Mouse (Mus musculus): ENCODE results near the gene Snrnp27.

Snrnp27 gene

DNA sequence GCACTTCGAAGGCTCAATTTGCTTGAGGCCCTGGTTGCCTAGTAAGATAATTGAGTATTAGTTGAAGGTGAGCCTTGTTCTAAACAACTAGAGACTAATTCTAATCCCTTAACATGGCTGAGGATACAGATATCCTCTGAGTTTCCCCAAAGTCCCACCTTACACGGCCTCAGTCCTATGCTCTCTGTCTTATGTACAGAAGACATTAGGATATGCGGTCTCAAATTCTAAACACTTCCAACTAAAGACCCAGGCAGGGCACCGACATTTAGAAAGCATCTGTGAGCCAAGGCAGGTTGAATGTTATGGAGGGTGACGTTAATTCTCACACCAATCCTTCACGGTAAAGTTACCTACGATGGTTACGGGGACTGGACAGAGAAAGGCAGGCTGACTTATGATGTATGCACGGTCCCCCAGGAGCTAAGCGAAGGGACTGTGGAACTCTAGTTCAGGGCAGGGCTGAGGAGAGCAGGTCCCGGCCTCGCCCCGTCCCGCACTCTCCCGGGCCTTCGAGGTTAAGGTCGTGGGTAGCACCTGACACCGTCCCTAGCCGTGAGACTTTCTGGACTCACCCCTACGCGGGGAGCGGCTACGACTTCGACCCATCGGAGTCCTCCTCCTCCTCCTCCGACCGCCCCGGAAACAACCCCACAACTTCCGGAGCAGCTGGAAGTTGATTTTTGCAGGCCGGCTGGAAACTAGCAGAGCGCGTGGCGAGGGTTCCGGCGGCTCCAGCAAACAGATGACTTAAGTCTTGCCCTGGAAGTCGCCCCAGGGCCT, at the start of gene Snrnp27:
Snrnp27 (minus strand) TSS at position 651 of the 783 bp plus-strand sequence.
- peak; percentile 86 for DNase-seq (ENCODE audit: low spot score)

- DNase-seq (ENCODE audit: low spot score), result peak; percentile 72
Measured at GRCm38 (mm10) chr6:86733183-86733876, 49.0 kb upstream of the Snrnp27 start, which contains the start of gene Gmcl1. Gene Gmcl1 (minus strand): TSS chr6:86733383.

DNA sequence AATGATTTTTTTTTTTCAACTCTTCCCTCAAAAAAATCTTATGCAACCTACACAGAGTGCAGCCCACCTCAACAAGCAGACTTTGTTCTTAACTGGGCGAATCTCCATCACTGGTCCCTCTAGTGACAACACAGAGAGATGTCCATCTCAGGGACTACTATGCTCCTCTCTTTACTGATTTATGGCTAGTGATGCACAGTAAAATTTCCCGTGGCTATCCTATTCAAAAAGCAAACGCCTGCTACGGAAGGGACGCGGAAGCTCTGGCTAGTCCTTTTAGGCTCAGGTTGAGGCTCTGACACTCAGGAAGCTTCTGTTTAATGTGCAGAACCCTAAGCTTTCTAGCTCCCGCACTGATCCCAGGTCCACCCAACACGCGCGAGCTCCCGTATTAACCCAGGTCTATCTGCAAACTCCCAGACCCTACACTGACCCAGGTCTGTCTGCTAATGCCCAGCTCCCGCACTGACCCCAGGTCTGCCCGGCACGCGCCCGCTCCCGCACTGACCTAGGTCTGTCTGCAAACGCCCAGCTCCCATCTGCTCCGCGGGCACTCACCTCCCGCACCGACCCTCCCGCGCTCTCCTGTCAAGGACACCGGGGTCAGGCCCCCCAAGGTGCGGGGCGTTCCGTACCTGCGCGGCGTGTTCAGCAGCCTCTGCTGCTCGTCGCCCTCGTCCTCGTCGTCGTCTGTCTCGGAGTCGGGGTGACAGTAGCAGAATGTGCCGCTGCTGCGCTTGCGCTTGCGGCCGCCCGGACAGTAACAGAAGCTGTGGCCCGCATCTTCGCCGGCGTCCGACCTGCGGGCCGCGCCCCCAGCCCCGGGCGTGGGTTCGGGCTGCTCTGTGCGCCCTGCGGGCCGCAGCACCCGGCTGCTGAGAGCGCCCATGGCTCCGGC, 48.2 kb upstream of the Snrnp27 start:
- DNase-seq (ENCODE audit: low spot score), result no peak

DNA sequence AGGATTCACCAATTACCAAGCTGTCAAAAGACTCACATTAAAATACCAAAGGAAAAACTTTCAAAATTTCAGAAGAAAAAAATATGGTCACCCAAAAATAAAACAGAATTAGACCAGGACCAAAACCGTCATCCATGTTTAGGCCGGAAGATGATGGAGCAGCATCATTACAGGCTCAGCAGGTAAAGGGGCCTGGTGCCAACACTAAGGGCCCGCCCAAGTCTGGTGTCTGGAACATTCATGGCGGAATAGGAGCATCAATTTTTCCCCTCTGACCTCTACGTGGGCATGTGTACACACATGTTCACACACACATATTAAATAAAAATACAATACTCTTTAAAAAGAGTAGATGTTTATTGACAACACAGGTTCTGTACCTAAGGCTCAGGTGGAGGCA, 44.4 kb upstream of the Snrnp27 start:
- DNase-seq (ENCODE audit: low spot score), result no peak

- no peak for DNase-seq (ENCODE audit: low spot score)
Measured at GRCm38 (mm10) chr6:86721977-86722376, 37.7 kb upstream of the Snrnp27 start.

- DNase-seq (ENCODE audit: low spot score), result no peak
Measured at GRCm38 (mm10) chr6:86708072-86708774, 23.9 kb upstream of the Snrnp27 start.

GRCm38 (mm10) chr6:86702577-86702976, 18.3 kb upstream of the Snrnp27 start:
- DNase-seq (ENCODE audit: low spot score), result no peak

DNA sequence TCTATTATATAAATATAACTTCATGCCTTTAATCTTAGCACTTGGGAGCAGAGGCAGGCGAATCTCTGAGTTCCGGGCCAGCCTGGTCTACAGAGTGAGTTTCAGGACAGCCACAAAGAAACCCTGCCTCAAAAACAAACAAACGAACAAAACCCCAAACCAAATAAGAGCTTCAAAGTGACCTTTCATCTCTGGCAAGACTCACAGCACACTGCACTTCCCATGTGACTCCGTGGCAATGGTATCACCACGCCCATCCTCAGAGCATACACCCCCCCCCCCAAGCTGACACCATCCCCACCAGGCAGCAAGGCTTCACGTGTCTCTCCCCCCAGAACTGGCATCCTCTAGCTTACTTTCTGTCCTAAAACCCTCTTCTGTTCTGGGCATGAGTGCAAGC, 13.6 kb upstream of the Snrnp27 start:
- no peak for DNase-seq (ENCODE audit: low spot score)

DNA sequence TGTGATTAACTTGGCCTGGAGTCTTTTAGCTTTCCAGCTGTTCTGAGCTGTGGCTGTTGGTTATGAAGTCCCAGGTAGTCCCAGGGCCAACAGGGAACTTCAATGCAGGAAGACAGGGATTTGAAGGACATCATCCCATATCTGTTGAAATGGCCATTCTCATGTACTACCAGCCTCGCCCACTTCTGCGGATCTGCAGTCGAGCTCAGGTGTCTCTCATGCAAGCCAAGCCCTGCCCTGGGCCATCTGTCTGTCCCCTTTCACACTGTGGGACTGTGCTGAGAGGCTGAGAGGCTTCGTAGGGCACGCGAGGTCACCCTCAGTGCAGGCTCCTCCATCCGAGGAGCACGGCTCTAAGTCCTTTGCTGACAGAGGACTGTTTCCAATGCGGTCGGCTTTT, 11.9 kb upstream of the Snrnp27 start:
- no peak for DNase-seq (ENCODE audit: low spot score)

DNA sequence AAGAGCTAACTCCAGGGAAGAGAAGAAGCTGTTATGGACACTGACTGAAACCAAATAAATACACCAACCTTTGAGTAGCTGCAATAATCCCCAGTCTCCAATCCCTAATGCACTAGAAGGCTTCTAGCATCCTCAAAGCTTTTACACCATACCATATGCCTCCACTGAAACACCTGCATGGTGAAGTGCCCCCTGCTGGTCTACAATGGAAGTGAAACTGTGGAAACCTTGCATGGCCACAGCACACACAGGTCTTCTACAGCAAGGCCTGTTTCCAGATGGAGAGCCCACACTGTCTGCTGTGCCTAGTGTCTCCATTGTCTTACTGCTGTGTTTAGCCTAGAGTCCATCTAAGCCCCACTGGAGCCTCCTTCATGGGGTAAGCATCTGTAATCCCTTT, 10.1 kb upstream of the Snrnp27 start:
- DNase-seq (ENCODE audit: low spot score), result no peak

- DNase-seq (ENCODE audit: low spot score), result no peak
Measured at GRCm38 (mm10) chr6:86689671-86690070, 5.3 kb upstream of the Snrnp27 start.

- no peak for DNase-seq (ENCODE audit: low spot score)
Measured at GRCm38 (mm10) chr6:86686971-86687370, 2.6 kb upstream of the Snrnp27 start.

DNA sequence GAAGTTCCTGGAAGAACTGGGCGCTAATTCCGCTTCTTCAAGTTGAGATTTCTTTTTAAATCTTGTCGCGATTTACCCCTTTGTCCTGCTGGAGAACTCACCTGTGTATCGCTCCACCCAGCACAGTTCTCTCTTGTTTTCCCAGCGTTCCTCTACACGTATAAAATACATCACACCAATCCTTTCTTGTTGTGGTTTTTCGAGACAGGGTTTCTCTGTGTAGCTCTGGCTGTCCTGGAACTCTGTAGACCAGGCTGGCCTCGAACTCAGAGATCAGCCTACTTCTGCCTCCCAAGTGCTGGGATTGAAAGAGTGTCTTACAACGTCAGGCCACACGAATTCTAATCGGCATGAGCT, 311 bp upstream of the Snrnp27 start:
- DNase-seq (ENCODE audit: low spot score), result no peak

- DNase-seq (ENCODE audit: low spot score), result no peak
Measured at GRCm38 (mm10) chr6:86681289-86681688, 3.0 kb downstream of the Snrnp27 start.

DNA sequence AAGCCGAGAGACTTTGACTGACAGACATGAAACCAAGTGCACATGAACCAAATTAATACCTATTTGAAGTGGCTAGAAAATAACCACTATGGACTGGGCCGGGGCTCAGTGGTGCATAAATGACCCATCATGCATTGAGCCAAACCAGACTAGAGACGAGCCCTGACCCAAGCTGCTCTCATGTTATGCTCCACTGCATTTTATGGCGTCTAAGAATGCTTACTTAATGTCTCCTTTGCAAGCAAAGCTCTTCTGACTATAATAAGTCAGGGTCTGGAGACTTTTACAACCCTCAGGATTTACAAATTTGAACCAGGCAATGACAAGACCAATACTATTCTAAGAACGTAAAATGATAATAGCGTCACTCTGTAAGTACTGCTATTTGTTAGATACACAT, 6.0 kb downstream of the Snrnp27 start:
- no peak for DNase-seq (ENCODE audit: low spot score)

GRCm38 (mm10) chr6:86670873-86671272, 13.4 kb downstream of the Snrnp27 start:
- DNase-seq (ENCODE audit: low spot score), result no peak

DNA sequence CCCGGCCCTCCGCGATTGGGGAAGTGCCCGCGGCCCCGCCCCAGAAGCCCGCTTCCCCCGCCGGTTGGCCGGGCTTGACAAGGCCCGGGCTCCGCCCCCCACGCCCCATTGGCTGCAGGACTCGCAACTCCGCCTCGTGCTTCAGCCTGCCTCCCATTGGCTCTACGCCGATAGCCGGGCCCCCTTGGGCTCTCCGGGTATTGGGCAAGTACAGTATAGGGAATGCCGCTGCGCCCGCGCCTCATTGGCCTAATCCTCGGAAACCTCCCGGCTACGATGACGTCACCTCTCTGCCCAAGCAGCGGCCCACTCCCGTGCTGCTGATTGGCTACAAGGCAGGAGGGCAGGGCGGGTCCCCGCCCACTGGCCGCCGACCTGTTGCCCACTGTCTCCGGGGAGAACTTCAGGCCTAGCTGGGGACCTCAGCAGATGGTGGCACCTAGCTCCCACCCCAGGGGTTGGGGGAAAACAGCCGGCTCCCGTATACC, 15.0 kb downstream of the Snrnp27 start:
- DNase-seq (ENCODE audit: low spot score), result peak; percentile 98

DNA sequence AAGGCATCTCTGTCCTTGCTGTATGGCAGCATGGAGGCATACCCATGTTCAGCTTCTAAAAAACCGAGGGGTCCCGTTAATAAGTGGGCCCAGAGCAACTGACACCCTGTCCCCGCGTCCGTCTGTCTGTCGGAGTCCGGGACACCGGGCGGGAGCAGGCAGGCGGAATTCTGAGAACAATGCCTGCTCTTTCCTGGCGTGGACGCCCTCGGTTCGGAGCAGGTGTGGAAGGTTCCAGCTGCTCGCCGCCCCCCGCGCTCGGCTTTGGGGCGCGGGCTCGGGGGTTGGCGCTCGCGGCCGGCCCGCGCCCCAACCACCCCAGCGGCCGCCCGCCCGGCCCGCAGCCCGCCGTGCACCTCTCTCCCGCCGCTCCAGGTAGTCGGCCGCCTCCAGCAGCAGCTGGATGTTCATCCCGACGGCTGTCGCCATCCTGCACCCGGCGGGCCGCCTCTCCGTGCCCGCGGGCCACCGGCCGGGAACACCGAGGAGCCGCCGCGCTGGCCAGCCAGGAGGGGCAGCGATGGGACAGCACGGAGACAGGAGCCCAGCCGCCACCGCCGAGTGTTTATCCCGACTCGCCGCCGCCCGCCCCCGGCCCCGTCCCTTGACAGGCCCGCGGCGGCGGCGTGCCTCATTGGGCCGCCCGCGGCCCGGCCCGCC, 15.6 kb downstream of the Snrnp27 start, which contains the start of gene Mxd1:
Mxd1 (minus strand) TSS at position 582 of the 660 bp plus-strand sequence.
- DNase-seq (ENCODE audit: low spot score), result no peak

DNA sequence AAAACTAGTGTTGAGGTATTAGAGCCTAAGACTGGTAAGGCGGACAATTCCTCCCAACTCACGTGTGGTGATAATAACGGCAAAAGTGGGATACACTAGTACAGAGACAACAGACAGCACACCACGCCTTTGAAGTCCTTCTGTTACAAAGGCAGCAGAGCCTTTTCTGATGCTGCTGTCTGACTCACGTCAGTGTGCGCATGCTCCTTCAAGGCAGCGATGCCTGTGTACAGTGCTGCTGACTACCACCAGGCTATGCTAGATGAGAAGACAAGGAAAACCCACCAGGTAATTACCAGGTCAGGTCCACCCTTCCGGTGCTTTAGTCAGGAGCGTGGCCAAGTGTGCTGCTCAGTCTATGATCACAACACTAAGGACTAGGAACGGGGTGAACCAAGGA, 17.3 kb downstream of the Snrnp27 start:
- no peak for DNase-seq (ENCODE audit: low spot score)

DNA sequence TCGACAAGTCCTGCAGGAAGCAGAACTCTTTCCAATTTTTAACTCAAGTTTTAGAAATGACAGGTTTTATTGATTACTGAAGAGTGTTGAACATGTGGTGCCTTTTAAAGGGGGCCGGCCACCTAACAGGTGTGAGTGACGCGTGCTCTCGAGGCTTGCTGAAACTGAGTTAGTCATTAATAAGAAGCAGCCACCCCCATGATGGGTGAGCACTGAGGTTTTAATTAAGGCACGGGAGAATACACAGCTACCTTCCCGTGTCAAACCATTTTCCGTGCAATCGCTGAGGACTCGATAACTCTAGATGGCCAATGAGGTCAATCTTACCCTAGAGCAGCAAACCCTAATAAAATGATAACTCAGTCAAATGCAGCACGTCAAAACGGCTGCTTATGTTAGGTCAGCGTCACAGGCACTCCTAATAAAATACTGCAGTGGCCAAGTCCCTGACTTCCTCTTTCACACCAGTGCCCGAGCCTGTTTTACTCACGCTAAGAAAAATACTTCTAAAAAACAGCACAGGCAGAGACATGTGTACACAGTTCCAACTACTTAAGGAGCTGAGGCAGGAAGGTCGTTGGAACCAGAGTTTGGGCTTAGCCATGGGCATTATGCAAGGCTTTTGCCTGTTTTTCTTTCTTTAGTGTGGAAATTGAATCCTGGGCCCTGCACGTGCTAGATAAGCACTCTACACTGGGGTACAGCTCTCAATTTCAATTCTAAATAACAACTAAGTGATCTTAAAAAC, 18.6 kb downstream of the Snrnp27 start:
- no peak for DNase-seq (ENCODE audit: low spot score)

Measured in ovary, postnatal 10 days (tissue).